Mouse (Mus musculus): ENCODE measurements around the gene Cnot3.

GRCm38 (mm10) chr7:3643412-3643811 is 1.7 kb upstream of the Cnot3 start:
- TF ChIP-seq POLR2A (IDR thresholded peaks at IDR 0.05; ENCODE audit: low read depth, low read length) (no peak), CTCF (IDR thresholded peaks at IDR 0.05; ENCODE audit: extremely low read depth, insufficient read length, insufficient replicate concordance, low read depth, low read length) (no peak)

All from small intestine, adult 2 months (tissue).